Mouse (Mus musculus): ENCODE data around the gene Lrrc1. TPM values are rescaled to one million over a fixed set of nuclear protein-coding genes. Genes with fewer than 3 reads are reported as not detected.

Gene Lrrc1
- polyA plus RNA-seq, 3 experiments from 2014 or later = 2.3 to 4.3 (median 2.4) TPM

DNA sequence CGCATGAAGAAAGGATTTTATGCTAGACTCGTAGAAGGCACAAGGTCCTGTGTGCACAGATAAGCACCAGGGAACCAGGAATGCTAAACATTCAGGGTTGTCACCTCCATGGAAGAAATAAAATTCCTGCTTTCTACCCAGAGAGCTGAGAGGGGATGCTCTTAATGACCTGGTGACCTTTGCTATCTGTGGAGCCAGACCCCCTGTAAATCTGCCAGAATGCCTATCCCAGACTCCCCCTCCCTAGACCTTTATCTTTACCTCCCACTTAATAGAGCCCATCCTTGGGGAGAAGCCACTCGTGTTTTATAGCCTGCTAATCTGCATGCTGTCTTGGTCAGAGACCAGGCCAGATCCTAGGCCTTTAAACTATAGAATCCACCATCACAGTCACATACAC is 162.2 kb downstream of the Lrrc1 start:
- no peak for ATAC-seq

DNA sequence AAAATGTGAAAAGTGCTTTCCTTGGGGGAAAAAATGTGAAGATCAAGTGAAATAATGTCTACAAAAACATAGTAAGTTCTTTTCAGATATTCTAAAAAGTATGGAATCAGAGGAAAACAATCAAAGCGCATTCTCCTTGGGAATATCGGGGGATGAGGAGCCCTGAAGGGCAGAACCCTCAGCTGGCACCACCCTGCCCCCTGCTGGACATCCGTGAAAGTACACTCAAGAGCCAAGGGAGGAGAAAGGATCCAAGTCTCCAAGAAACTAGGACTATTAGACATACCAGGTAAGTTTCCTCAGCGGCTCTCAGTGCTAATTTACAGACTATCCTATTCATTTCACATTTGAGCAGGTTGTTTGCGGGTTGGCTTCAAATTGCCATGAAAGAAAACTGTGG is 163.1 kb downstream of the Lrrc1 start:
- ATAC-seq = no peak

Other genes with a start within 250 kb of the Lrrc1 start
- gene Mlip, start 191.9 kb downstream of the Lrrc1 start, polyA plus RNA-seq (2017; shearing (Covaris generic)) = under 1 TPM in 1 of 3 experiments, not detected in 2; 0.23 TPM
- under 1 TPM in 1 of 3 experiments, not detected in 2; 0.16 TPM for gene Klhl31, start 91.6 kb upstream of the Lrrc1 start, polyA plus RNA-seq (2017; shearing (Covaris generic))
- gene Gclc, start 209.7 kb upstream of the Lrrc1 start, polyA plus RNA-seq (2017; shearing (Covaris generic)) = 10 to 100 TPM in 2 of 3 experiments, 1 to 10 TPM in 1; 7.6 to 11.1 (median 10.8) TPM

Measured in inflammation-experienced regulatory T-cells, adult 6 months (primary cell).